Mouse (Mus musculus): ENCODE data around the gene Dstyk. TPM values are rescaled to one million over a fixed set of nuclear protein-coding genes. Genes with fewer than 3 reads are reported as not detected.
A peak's percentile ranks its signal among the peaks of the same experiment; 100 is the strongest.

The Dstyk gene
- polyA plus RNA-seq, 1 experiment from 2014 or later, result 8.9 TPM

- Histone ChIP-seq H3K4me3 (replicated peaks) (no peak overlapping the region), H3K4me2 (replicated peaks) (no peak overlapping the region), H3K27ac (0 out of 2 replicates have a peak overlapping the region, but pooled peaks have one; percentile 3), H3K36me3 (no peaks in the 10 kb centered on the region), H3K9me3 (no peaks in the 10 kb centered on the region), H3K27me3 (replicated peaks) (no peaks in the 10 kb centered on the region), H3K4me1 (replicated peaks) (peaks cover 30% of the 10 kb centered on the region), H3K9ac (no peak overlapping the region)
- ATAC-seq, result no peak
- 32% methylated on average over 7 of the region's 7 CpGs for WGBS
These were observed 40.3 kb upstream of the Dstyk start for GRCm38 (mm10) chr1:132377055-132377365.

- H3K9ac ChIP-seq, result no peak overlapping the region
- no peaks in the 10 kb centered on the region for H3K9me3 ChIP-seq
- H3K27ac ChIP-seq, result no peak overlapping the region
- no peaks in the 10 kb centered on the region for H3K36me3 ChIP-seq
- H3K4me1 ChIP-seq (replicated peaks), result peaks cover 30% of the 10 kb centered on the region
- H3K4me3 ChIP-seq (replicated peaks), result no peak overlapping the region
- H3K27me3 ChIP-seq (replicated peaks), result no peaks in the 10 kb centered on the region
- WGBS, result 70% methylated on average over 3 of the region's 3 CpGs
- no peak for ATAC-seq
- H3K4me2 ChIP-seq (replicated peaks), result no peak overlapping the region
These were observed 39.5 kb upstream of the Dstyk start for GRCm38 (mm10) chr1:132377811-132378210.

- Histone ChIP-seq H3K4me2 (replicated peaks) (no peak overlapping the region), H3K9ac (no peak overlapping the region), H3K36me3 (no peaks in the 10 kb centered on the region), H3K4me1 (replicated peaks) (peaks cover 24% of the 10 kb centered on the region; the same call in 1 of the 2 replicates), H3K9me3 (no peaks in the 10 kb centered on the region), H3K4me3 (replicated peaks) (no peak overlapping the region), H3K27me3 (replicated peaks) (no peaks in the 10 kb centered on the region), H3K27ac (no peak overlapping the region)
- no peak for ATAC-seq
- whole genome bisulfite sequencing, result 88% methylated on average over 27 of the region's 27 CpGs
These were observed 36.7 kb upstream of the Dstyk start for GRCm38 (mm10) chr1:132380550-132381100.

GRCm38 (mm10) chr1:132381929-132382328 lies 35.4 kb upstream of the Dstyk start:
- peak; percentile 56; the same call in 1 of the 2 replicates for ATAC-seq
- WGBS, result 75% methylated on average over 10 of the region's 10 CpGs

GRCm38 (mm10) chr1:132384001-132384554 lies 33.3 kb upstream of the Dstyk start:
- Histone ChIP-seq H3K36me3 (no peaks in the 10 kb centered on the region), H3K27ac (no peak overlapping the region), H3K9me3 (no peaks in the 10 kb centered on the region), H3K4me1 (replicated peaks) (peaks cover 22% of the 10 kb centered on the region; the same call in 1 of the 2 replicates), H3K9ac (no peak overlapping the region), H3K27me3 (replicated peaks) (no peaks in the 10 kb centered on the region), H3K4me2 (replicated peaks) (no peak overlapping the region), H3K4me3 (replicated peaks) (no peak overlapping the region)
- 88% methylated on average over 8 of the region's 8 CpGs for WGBS
- ATAC-seq, result no peak

More at GRCm38 (mm10) chr1:132381929-132382328, 35.4 kb upstream of the Dstyk start:
- Histone ChIP-seq H3K9ac (no peak overlapping the region), H3K4me3 (replicated peaks) (no peak overlapping the region), H3K27ac (no peak overlapping the region), H3K4me2 (replicated peaks) (no peak overlapping the region), H3K9me3 (no peaks in the 10 kb centered on the region), H3K27me3 (replicated peaks) (no peaks in the 10 kb centered on the region), H3K4me1 (replicated peaks) (peaks cover 17% of the 10 kb centered on the region; the same call in 1 of the 2 replicates), H3K36me3 (no peaks in the 10 kb centered on the region)

GRCm38 (mm10) chr1:132385266-132385665 lies 32.1 kb upstream of the Dstyk start:
- Histone ChIP-seq H3K36me3 (no peaks in the 10 kb centered on the region), H3K4me3 (replicated peaks) (no peak overlapping the region), H3K4me2 (replicated peaks) (no peak overlapping the region), H3K9me3 (no peaks in the 10 kb centered on the region), H3K4me1 (replicated peaks) (peaks cover 32% of the 10 kb centered on the region), H3K9ac (no peak overlapping the region), H3K27me3 (replicated peaks) (no peaks in the 10 kb centered on the region), H3K27ac (no peak overlapping the region)
- 52% methylated on average over 14 of the region's 14 CpGs for WGBS
- ATAC-seq, result no peak

- ATAC-seq, result no peak
- Histone ChIP-seq H3K4me3 (replicated peaks) (no peak overlapping the region), H3K27ac (no peak overlapping the region), H3K4me2 (replicated peaks) (no peak overlapping the region), H3K27me3 (replicated peaks) (no peaks in the 10 kb centered on the region), H3K9me3 (no peaks in the 10 kb centered on the region), H3K9ac (no peak overlapping the region), H3K36me3 (no peaks in the 10 kb centered on the region), H3K4me1 (replicated peaks) (peaks cover 33% of the 10 kb centered on the region)
- WGBS, result 57% methylated on average over 4 of the region's 4 CpGs
These were observed 31.6 kb upstream of the Dstyk start for GRCm38 (mm10) chr1:132385711-132386110.

GRCm38 (mm10) chr1:132386266-132386665 lies 31.1 kb upstream of the Dstyk start:
- WGBS, result 75% methylated on average over 4 of the region's 4 CpGs
- H3K27ac ChIP-seq, result no peak overlapping the region
- no peak overlapping the region for H3K4me3 ChIP-seq (replicated peaks)
- no peak for ATAC-seq
- H3K4me1 ChIP-seq (replicated peaks), result peaks cover 33% of the 10 kb centered on the region
- no peak overlapping the region for H3K4me2 ChIP-seq (replicated peaks)
- H3K27me3 ChIP-seq (replicated peaks), result no peaks in the 10 kb centered on the region
- no peak overlapping the region for H3K9ac ChIP-seq
- no peaks in the 10 kb centered on the region for H3K36me3 ChIP-seq
- no peaks in the 10 kb centered on the region for H3K9me3 ChIP-seq

- 15% methylated on average over 4 of the region's 4 CpGs for WGBS
- ATAC-seq, result no peak
- Histone ChIP-seq H3K27me3 (replicated peaks) (no peaks in the 10 kb centered on the region), H3K36me3 (no peaks in the 10 kb centered on the region), H3K4me1 (replicated peaks) (peaks cover 33% of the 10 kb centered on the region), H3K4me3 (replicated peaks) (0 out of 2 replicates have a peak overlapping the region, but pooled peaks have one; percentile 1), H3K27ac (peak overlapping the region; percentile 42), H3K9me3 (no peaks in the 10 kb centered on the region), H3K9ac (0 out of 2 replicates have a peak overlapping the region, but pooled peaks have one; percentile 8), H3K4me2 (replicated peaks) (peak overlapping the region; percentile 37)
These were observed 29.4 kb upstream of the Dstyk start for GRCm38 (mm10) chr1:132387943-132388342.

GRCm38 (mm10) chr1:132388813-132389803 lies 28.2 kb upstream of the Dstyk start:
- WGBS, result 45% methylated on average over 8 of the region's 8 CpGs
- peak overlapping the region; percentile 95 for H3K4me2 ChIP-seq (replicated peaks)
- H3K9me3 ChIP-seq, result no peaks in the 10 kb centered on the region
- no peaks in the 10 kb centered on the region for H3K27me3 ChIP-seq (replicated peaks)
- no peak for ATAC-seq
- 0 out of 2 replicates have a peak overlapping the region, but pooled peaks have one; percentile 42 for H3K27ac ChIP-seq
- H3K36me3 ChIP-seq, result no peaks in the 10 kb centered on the region
- no peak overlapping the region for H3K9ac ChIP-seq
- H3K4me1 ChIP-seq (replicated peaks), result peaks cover 33% of the 10 kb centered on the region
- no peak overlapping the region for H3K4me3 ChIP-seq (replicated peaks)

- Histone ChIP-seq H3K9me3 (no peaks in the 10 kb centered on the region), H3K27me3 (replicated peaks) (no peaks in the 10 kb centered on the region), H3K4me1 (replicated peaks) (peaks cover 32% of the 10 kb centered on the region), H3K4me2 (replicated peaks) (peak overlapping the region; percentile 95), H3K9ac (peak overlapping the region; percentile 77; the same call in 1 of the 2 replicates), H3K36me3 (no peaks in the 10 kb centered on the region), H3K4me3 (replicated peaks) (peak overlapping the region; percentile 73), H3K27ac (no peak overlapping the region)
- WGBS, result 18% methylated on average over 15 of the region's 15 CpGs
- ATAC-seq, result peak; percentile 52; the same call in 1 of the 2 replicates
These were observed 27.3 kb upstream of the Dstyk start for GRCm38 (mm10) chr1:132389886-132390585.

Measured in intestine, embryonic 15.5 days (tissue).